Mouse (Mus musculus): ENCODE measurements at regions not wholly inside any gene's neighbourhood (a gene's known extent, or its start where the extent isn't known, plus 50 kb on each side); places are given as distances from the start of the nearest gene placed in this dataset.

DNA sequence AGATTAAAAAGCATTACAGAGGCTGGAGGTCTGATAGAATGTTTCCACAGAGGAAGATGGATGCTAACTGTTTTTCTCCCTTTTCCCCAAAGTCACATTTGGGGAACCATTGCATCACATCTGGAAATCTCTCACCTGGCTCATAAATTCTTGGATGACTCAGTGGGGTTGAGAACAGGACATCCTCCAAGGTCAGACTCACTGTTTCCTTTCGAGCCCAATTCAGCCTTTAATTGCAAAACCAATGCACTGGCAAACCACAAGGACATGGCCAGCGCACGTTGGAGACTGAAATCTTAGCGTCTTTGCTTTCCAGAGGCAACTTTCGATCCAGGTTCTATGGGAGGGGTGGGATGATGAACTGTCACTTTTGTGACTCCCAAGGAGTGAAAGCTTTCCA, 184.5 kb upstream of the Trib2 start:
- Histone ChIP-seq H3K27ac (no peak overlapping the region), H3K36me3 (no peaks in the 10 kb centered on the region), H3K4me2 (replicated peaks) (no peak overlapping the region), H3K9ac (no peak overlapping the region), H3K9me3 (no peaks in the 10 kb centered on the region), H3K4me1 (no peaks in the 10 kb centered on the region), H3K4me3 (no peak overlapping the region), H3K27me3 (no peaks in the 10 kb centered on the region)
- WGBS, result 74% methylated on average over 5 of the region's 5 CpGs
- no peak for ATAC-seq (ENCODE audit: low FRiP score, low read depth)

DNA sequence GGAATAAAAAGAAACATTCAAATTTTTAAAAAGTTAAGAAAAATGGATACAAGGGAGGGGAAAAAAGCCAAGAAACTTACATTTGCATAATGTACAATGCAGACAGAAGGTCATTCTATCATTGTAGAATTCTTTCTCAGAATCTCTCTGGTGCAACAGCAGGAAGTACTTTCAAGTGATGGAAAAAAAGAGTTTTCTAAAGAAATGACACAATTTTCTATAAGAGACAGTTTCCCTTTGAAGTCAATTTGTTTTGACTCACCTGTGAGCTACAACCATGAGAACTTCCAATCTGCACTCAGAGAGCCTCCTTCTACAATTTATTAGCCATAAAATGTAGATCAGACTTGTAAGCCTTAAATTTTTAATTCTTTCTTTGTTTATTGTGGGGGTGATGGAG, 181.6 kb upstream of the Trib2 start:
- ATAC-seq (ENCODE audit: low FRiP score, low read depth), result no peak
- no peaks in the 10 kb centered on the region for H3K4me1 ChIP-seq
- no peak overlapping the region for H3K27ac ChIP-seq
- H3K36me3 ChIP-seq, result no peaks in the 10 kb centered on the region
- H3K9me3 ChIP-seq, result no peaks in the 10 kb centered on the region
- H3K4me3 ChIP-seq, result no peak overlapping the region
- H3K27me3 ChIP-seq, result no peaks in the 10 kb centered on the region
- H3K4me2 ChIP-seq (replicated peaks), result no peak overlapping the region
- H3K9ac ChIP-seq, result no peak overlapping the region

DNA sequence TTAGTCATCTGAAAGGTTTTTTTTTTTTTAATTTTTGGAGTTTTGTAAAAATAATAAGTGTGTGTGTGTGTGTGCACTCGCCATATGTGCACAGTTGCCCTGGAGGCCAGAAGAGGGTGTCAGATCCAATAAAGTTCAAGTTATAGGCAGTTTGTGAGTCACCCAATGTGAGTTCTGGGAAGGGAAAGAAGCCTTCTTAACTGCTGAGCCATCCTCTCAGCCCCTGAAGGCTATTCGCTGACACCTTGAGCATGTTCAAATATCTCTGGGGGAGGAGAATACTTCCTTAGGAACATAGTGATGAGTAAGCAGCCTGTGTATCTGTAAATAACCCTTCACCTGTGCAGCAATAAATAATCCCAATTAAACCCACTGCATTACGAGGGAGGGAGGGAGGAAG, 177.1 kb upstream of the Trib2 start:
- no peaks in the 10 kb centered on the region for H3K36me3 ChIP-seq
- no peak overlapping the region for H3K9ac ChIP-seq
- no peak overlapping the region for H3K4me2 ChIP-seq (replicated peaks)
- no peak overlapping the region for H3K27ac ChIP-seq
- ATAC-seq (ENCODE audit: low FRiP score, low read depth), result no peak
- no peaks in the 10 kb centered on the region for H3K4me1 ChIP-seq
- H3K4me3 ChIP-seq, result no peak overlapping the region
- H3K9me3 ChIP-seq, result no peaks in the 10 kb centered on the region
- WGBS, result 52% methylated on average over 3 of the region's 3 CpGs
- no peaks in the 10 kb centered on the region for H3K27me3 ChIP-seq

DNA sequence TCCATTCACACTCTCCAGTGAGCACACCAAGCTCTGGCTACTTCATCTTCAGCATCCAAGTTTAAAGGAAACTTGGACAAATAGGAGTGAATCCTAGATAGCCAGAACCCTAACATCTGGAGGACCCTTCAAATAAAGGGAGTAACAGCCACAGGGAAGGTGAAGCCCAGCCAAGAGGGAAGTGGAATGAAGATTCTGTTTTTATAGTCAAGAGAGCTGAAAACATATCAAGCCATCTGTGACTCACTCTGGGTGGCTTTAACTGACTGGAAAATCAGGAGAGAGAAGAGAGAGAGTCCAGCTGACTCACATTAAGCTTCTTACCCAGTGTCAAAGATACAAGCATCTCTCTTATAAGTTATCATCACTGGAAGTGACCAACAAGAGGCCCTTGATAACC, 169.6 kb upstream of the Trib2 start:
- H3K4me2 ChIP-seq (replicated peaks), result no peak overlapping the region
- H3K4me3 ChIP-seq, result no peak overlapping the region
- H3K27ac ChIP-seq, result no peak overlapping the region
- peaks cover 11% of the 10 kb centered on the region for H3K4me1 ChIP-seq
- no peaks in the 10 kb centered on the region for H3K27me3 ChIP-seq
- H3K9ac ChIP-seq, result no peak overlapping the region
- ATAC-seq (ENCODE audit: low FRiP score, low read depth), result no peak
- H3K36me3 ChIP-seq, result no peaks in the 10 kb centered on the region
- H3K9me3 ChIP-seq, result no peaks in the 10 kb centered on the region

DNA sequence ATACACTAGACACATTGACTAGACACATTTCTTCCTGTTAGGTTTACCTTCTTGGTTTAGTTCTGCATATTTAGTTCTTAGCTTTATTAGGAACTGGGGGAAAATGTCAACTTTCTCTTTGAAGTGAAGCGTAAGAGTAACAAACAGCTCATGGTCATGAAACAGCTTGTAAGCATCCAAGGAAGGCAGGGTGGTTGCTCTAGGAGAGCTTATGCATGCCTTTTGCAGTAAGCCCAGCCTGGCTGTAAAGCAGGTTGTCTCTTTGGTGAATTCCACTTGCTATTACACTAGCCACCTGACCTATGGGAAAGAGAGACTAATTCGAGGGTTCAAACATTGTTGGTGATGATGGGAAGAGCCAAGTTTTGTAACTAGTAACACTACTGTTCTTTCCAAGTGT, 168.9 kb upstream of the Trib2 start:
- 75% methylated on average over 2 of the region's 2 CpGs for WGBS
- Histone ChIP-seq H3K4me3 (no peak overlapping the region), H3K4me1 (peaks cover 18% of the 10 kb centered on the region), H3K27ac (no peak overlapping the region), H3K9ac (no peak overlapping the region), H3K36me3 (no peaks in the 10 kb centered on the region), H3K9me3 (no peaks in the 10 kb centered on the region), H3K4me2 (replicated peaks) (no peak overlapping the region), H3K27me3 (no peaks in the 10 kb centered on the region)
- no peak for ATAC-seq (ENCODE audit: low FRiP score, low read depth)

DNA sequence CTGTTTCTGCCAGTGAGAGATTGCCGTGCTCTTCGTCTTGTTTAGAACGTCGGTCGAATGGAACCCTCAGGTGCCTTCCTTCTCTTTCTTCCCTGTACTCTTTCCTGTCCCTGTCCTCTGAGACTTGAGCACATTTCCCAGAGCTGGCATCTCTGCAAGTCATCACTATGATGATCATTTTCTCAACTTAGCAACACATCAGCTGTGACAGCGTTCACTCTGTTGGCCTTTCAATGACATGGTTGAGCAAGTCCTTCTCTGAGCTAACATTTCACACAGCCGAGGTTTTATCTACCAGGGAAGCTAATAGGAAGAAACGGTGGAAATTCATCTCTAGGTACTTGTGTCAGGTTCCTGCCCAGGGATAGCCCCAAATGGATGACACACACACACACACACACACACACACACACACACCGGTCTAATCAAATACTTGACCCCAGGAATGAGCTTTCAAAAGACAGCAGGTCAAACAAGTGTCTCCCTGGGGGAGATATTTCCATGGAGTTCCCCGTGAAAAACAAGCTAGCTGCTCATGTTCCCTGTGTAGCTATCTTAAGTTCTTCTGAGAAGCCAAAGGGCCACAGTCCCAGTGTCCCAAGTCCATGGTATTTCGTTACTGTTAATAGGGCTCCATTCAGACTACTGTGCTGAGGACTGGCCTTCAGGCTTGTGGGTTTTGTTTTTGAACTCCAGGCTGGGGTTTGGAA, 167.0 kb upstream of the Trib2 start:
- Histone ChIP-seq H3K4me1 (peaks cover 22% of the 10 kb centered on the region), H3K27ac (no peak overlapping the region), H3K36me3 (no peaks in the 10 kb centered on the region), H3K9ac (no peak overlapping the region), H3K9me3 (no peaks in the 10 kb centered on the region), H3K4me3 (no peak overlapping the region), H3K27me3 (no peaks in the 10 kb centered on the region), H3K4me2 (replicated peaks) (no peak overlapping the region)
- 87% methylated on average over 11 of the region's 11 CpGs for WGBS
- ATAC-seq (ENCODE audit: low FRiP score, low read depth), result no peak

DNA sequence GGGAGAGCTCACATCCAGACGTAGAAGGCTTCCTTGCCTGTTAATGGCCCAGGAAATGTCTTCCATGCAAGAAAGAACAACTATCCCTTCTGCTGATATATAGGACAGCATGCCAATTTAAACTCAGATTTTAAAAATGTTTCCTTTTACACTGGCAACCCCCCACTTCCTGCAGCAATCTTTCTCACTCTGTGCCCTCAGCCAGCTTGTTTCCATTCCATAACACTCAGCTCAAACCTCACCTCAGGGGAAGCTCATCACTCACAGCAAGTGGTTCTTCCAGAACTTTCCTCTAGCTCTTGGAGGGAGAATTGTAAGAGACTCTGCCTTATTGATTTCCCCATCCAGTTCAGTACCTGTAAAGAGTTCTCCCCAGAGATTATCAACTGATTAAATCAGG, 165.0 kb upstream of the Trib2 start:
- WGBS, result 12% methylated on average over 1 of the region's 1 CpGs
- Histone ChIP-seq H3K36me3 (no peaks in the 10 kb centered on the region), H3K9ac (no peak overlapping the region), H3K4me1 (peaks cover 22% of the 10 kb centered on the region), H3K27me3 (no peaks in the 10 kb centered on the region), H3K4me3 (no peak overlapping the region), H3K27ac (no peak overlapping the region), H3K9me3 (no peaks in the 10 kb centered on the region), H3K4me2 (replicated peaks) (no peak overlapping the region)
- ATAC-seq (ENCODE audit: low FRiP score, low read depth), result no peak

DNA sequence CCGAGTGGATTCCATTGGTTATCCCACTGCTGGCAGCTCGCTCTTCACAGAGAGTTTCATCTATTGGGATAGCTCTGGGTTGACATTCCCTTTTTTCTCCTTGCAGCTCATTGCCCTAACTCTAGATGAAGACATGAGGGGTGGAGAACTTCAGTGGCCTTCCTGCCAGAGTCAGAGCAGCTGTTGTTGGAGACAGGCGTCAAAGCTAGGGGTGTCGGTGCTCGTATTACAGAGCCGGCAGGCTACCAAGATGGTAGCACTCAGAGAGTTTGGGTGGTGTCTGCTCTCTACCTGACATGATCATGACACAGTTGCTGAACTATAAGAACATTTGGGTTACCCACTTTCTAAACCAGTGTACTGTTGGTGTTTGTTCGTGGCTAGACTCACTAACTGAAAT, 162.5 kb upstream of the Trib2 start:
- Histone ChIP-seq H3K4me2 (replicated peaks) (no peak overlapping the region), H3K27ac (no peak overlapping the region), H3K9me3 (no peaks in the 10 kb centered on the region), H3K27me3 (no peaks in the 10 kb centered on the region), H3K4me1 (peaks cover 22% of the 10 kb centered on the region), H3K36me3 (no peaks in the 10 kb centered on the region), H3K9ac (no peak overlapping the region), H3K4me3 (no peak overlapping the region)
- WGBS, result 86% methylated on average over 7 of the region's 7 CpGs
- no peak for ATAC-seq (ENCODE audit: low FRiP score, low read depth)

DNA sequence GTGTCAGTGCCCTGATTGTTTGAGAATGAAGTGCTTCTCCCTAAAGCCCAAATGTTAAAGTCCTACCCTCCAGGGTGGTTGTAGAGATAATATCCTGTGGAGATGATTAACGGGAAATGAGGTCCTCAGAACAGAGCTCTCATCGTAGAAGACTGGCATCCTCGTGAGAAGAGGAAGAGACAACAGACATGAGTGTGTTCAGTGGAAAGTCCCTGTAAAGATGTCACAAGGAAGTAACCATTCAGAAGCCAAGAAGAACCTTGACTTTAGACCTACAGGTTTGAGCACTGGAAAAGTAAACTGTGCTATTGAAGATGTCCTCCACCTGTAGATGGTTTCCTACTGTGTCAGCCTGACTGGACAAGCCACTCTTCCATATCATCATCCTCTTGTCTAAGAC, 155.1 kb upstream of the Trib2 start:
- Histone ChIP-seq H3K4me2 (replicated peaks) (no peak overlapping the region), H3K36me3 (no peaks in the 10 kb centered on the region), H3K27me3 (no peaks in the 10 kb centered on the region), H3K9ac (no peak overlapping the region), H3K4me3 (no peak overlapping the region), H3K4me1 (0 out of 2 replicates have a peak, but pooled peaks cover 7% of the 10 kb centered on the region), H3K9me3 (no peaks in the 10 kb centered on the region), H3K27ac (no peak overlapping the region)
- WGBS, result 78% methylated on average over 3 of the region's 3 CpGs
- ATAC-seq (ENCODE audit: low FRiP score, low read depth), result no peak

DNA sequence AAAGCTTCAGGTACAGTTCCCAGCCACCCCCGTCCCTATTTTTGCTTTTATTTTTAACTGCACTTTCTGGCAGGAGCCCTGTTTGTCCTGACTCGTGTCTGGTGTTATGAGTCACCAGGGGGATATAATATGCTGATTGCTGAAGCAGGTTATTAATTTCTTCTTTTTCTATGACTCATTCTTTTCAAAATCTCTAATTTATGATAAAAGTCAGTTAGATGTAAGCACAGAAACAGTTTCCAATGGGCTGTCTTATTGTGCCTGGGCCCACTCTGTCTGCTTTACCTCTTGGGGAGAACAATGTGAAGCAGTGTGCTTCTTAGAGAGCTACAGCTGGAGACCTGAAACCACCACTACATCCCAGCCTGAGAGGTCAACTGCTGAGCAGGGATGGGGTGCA, 153.5 kb upstream of the Trib2 start:
- ATAC-seq (ENCODE audit: low FRiP score, low read depth), result no peak
- H3K9ac ChIP-seq, result no peak overlapping the region
- H3K9me3 ChIP-seq, result no peaks in the 10 kb centered on the region
- no peaks in the 10 kb centered on the region for H3K27me3 ChIP-seq
- 0 out of 2 replicates have a peak, but pooled peaks cover 7% of the 10 kb centered on the region for H3K4me1 ChIP-seq
- H3K27ac ChIP-seq, result no peak overlapping the region
- no peak overlapping the region for H3K4me2 ChIP-seq (replicated peaks)
- H3K36me3 ChIP-seq, result no peaks in the 10 kb centered on the region
- 27% methylated on average over 2 of the region's 2 CpGs for WGBS
- no peak overlapping the region for H3K4me3 ChIP-seq

DNA sequence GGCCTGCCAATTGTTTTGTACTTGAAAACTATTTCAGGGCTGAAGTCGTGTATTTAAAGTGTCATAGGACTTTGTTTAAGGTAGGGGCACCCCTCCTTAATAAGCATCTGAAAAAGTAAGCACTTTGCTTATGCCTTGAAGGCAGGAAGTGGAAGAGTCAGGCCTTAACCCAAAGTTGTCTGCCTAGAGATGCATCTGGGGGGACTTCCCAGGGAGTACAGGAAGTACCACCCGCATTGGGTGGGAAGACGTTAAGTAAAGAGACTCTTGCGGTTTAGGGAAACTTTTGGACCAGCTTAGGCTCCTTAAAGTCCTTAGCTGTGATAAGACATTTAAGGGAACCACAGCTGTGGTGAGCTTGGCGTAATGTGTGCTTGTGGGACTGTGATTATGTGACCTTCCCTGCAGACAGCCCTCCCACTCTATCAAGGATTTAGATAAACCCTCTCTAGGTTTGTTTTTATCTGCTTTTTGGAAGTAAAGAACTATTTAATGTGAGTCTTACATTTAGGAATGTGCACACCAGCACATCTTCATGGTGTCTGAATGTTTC, 150.9 kb upstream of the Trib2 start:
- H3K4me3 ChIP-seq, result no peak overlapping the region
- no peaks in the 10 kb centered on the region for H3K27me3 ChIP-seq
- 74% methylated on average over 5 of the region's 5 CpGs for WGBS
- H3K4me1 ChIP-seq, result 0 out of 2 replicates have a peak, but pooled peaks cover 7% of the 10 kb centered on the region
- no peaks in the 10 kb centered on the region for H3K9me3 ChIP-seq
- ATAC-seq (ENCODE audit: low FRiP score, low read depth), result no peak
- no peak overlapping the region for H3K4me2 ChIP-seq (replicated peaks)
- H3K9ac ChIP-seq, result no peak overlapping the region
- H3K27ac ChIP-seq, result no peak overlapping the region
- H3K36me3 ChIP-seq, result no peaks in the 10 kb centered on the region

DNA sequence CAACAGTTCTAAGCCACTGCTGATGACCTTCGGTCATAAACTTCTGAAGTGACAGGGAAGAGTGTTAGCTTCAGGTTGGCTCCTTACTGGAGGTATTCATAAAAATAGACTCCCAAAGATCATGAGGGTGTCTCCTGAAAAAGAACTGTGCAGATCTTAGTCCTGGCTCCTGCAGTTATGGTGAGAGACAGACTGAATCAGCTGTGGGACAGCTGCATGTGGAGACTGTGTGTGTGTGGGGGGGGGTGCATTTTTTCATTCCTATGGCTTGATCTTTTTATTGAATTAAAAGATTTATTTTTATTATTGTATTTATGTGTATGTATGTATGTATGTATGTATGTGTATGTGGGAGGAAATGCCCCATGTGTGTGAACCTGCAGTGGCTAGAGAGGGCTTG, 149.9 kb upstream of the Trib2 start:
- Histone ChIP-seq H3K27ac (no peak overlapping the region), H3K9ac (no peak overlapping the region), H3K9me3 (no peaks in the 10 kb centered on the region), H3K4me2 (replicated peaks) (no peak overlapping the region), H3K4me3 (no peak overlapping the region), H3K27me3 (no peaks in the 10 kb centered on the region), H3K36me3 (no peaks in the 10 kb centered on the region), H3K4me1 (0 out of 2 replicates have a peak, but pooled peaks cover 7% of the 10 kb centered on the region)
- ATAC-seq (ENCODE audit: low FRiP score, low read depth), result no peak
- WGBS, result 86% methylated on average over 1 of the region's 1 CpGs

DNA sequence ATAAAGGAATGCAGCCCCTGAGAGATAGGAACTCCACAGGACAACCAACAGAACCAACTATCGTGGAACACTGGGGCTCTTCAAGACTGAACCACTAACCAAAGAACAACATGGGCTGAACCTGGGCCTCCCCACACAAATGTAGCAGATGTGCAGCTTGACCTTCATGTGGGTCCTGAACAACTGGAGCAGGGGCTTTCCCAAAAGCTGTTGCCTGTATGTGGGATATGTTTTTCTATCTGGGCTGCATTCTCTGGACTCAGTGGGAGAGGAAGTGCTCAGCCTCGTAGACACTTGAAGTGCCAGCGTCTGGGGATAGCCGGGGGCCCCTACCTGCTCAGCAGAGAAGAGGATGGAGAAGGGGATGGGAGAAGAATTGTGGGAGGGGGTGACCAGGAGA, 149.2 kb upstream of the Trib2 start:
- Histone ChIP-seq H3K36me3 (no peaks in the 10 kb centered on the region), H3K4me3 (no peak overlapping the region), H3K4me2 (replicated peaks) (no peak overlapping the region), H3K9me3 (no peaks in the 10 kb centered on the region), H3K27ac (no peak overlapping the region), H3K4me1 (0 out of 2 replicates have a peak, but pooled peaks cover 7% of the 10 kb centered on the region), H3K9ac (no peak overlapping the region), H3K27me3 (no peaks in the 10 kb centered on the region)
- ATAC-seq (ENCODE audit: low FRiP score, low read depth), result no peak
- WGBS, result 86% methylated on average over 4 of the region's 4 CpGs

All from limb, embryonic 13.5 days (tissue).